Comparison of ENCODE assay signal across 9 mouse cellular contexts in the genomic region with DNA sequence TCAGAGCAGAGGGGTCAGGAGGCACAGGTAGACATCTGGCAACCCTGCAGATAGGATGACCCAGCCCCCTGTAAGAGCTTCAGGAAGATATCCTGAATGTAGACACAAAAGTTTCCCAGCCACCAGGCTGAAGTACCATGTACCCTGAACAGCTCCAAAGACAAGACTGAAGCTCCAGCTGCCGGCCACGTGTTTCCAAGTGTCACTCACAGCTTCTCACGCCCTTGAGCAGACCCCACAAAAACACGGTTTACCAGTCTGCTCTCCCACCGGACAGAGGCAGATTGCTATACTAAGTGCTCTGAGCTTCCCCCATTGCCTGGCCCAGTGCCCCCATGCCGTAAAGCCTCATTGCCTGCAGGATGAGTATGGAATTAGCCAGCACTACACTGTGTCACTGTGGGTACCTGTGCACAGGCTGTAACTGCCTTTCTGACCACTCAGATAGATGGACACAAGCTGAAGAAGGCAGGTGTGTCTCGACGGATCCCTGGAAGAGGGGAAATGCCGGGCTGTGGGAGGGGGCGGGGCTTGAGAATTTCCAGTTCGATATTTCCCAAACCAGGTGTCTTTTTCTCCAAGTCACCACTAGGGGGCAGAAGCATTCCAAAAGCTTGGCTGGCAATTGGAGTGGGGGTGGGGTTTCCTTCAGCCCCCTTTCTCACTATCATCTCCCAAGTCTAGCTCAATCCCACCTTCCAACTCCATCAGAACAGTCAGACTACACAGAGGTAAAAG. TPM values are rescaled to one million over a fixed set of nuclear protein-coding genes. Genes with fewer than 3 reads are reported as not detected.
DNase-seq lines count a peak whose midpoint lies in the region; ATAC-seq and TF ChIP-seq lines count a peak whose summit lies in the region.
"Had no signal": no experiment of that assay in that cellular context is flagged by ENCODE, and none has a peak within 500 bp of the region (broad histone marks: within the 10 kb centered on the region; RNA-seq: fewer than 3 reads in every experiment).

No protein-coding gene starts in this region.

- H3K4me2 ChIP-seq in kidney, embryonic 16.5 days (replicated peaks; ENCODE audit: low read depth, low read length) = no peak overlapping the region
- H3K4me2 ChIP-seq in hindbrain, embryonic 11.5 days (replicated peaks; ENCODE audit: low read depth, low read length) = no peak overlapping the region; the same call in 1 of the 2 replicates
- H3K4me2 ChIP-seq in liver, embryonic 13.5 days = peak overlapping the region; percentile 34
- H3K4me2 ChIP-seq: embryonic facial prominence, embryonic 12.5 days had no signal

- WGBS in kidney, embryonic 16.5 days = 22% methylated on average over 11 of the region's 11 CpGs
- 27% methylated on average over 11 of the region's 11 CpGs for WGBS in hindbrain, embryonic 11.5 days
- 22% methylated on average over 11 of the region's 11 CpGs for WGBS in liver, embryonic 13.5 days (ENCODE audit: insufficient replicate concordance)

- H3K27ac ChIP-seq in kidney, embryonic 16.5 days (ENCODE audit: low read length) = no peak overlapping the region
- no peak overlapping the region for H3K27ac ChIP-seq in hindbrain, embryonic 11.5 days (ENCODE audit: low read depth, low read length)
- peak overlapping the region; percentile 75; the same call in 1 of the 2 replicates for H3K27ac ChIP-seq in liver, embryonic 13.5 days
- H3K27ac ChIP-seq: embryonic facial prominence, embryonic 12.5 days had no signal

- ATAC-seq in kidney, embryonic 16.5 days (ENCODE audit: low FRiP score, low TSS enrichment) = no peak
- ATAC-seq in G1E (ENCODE audit: extremely low read depth, insufficient number of reproducible peaks, low FRiP score, poor library complexity, severe bottlenecking) = no peak
- no peak for ATAC-seq in hindbrain, embryonic 11.5 days (ENCODE audit: low FRiP score)
- ATAC-seq in liver, embryonic 13.5 days (ENCODE audit: low read depth) = no peak

- no peaks in the 10 kb centered on the region for H3K9me3 ChIP-seq in kidney, embryonic 16.5 days (ENCODE audit: low read length)
- no peaks in the 10 kb centered on the region for H3K9me3 ChIP-seq in G1E (replicated peaks)
- H3K9me3 ChIP-seq in hindbrain, embryonic 11.5 days (ENCODE audit: control insufficient read depth, low read length) = no peaks in the 10 kb centered on the region
- H3K9me3 ChIP-seq in liver, embryonic 13.5 days (replicated peaks) = no peaks in the 10 kb centered on the region
- H3K9me3 ChIP-seq: embryonic facial prominence, embryonic 12.5 days had no signal

- no peaks in the 10 kb centered on the region for H3K27me3 ChIP-seq in kidney, embryonic 16.5 days (ENCODE audit: insufficient read depth, low read length)
- peaks cover 72% of the 10 kb centered on the region for H3K27me3 ChIP-seq in G1E (ENCODE audit: insufficient read depth, low read length)
- H3K27me3 ChIP-seq in hindbrain, embryonic 11.5 days (ENCODE audit: control insufficient read depth, insufficient read depth, low read length) = 0 out of 2 replicates have a peak, but pooled peaks cover 2% of the 10 kb centered on the region
- H3K27me3 ChIP-seq in liver, embryonic 13.5 days = peaks cover 12% of the 10 kb centered on the region

- H3K9ac ChIP-seq in kidney, embryonic 16.5 days (replicated peaks; ENCODE audit: low read length) = no peak overlapping the region
- H3K9ac ChIP-seq in hindbrain, embryonic 11.5 days (ENCODE audit: low read depth, low read length) = no peak overlapping the region
- no peak overlapping the region for H3K9ac ChIP-seq in liver, embryonic 13.5 days
- H3K9ac ChIP-seq: embryonic facial prominence, embryonic 12.5 days had no signal

- peak; percentile 36 for TF ChIP-seq CTCF in G1E (IDR thresholded peaks at IDR 0.05; ENCODE audit: low read depth, low read length)

- H3K4me1 ChIP-seq in kidney, embryonic 16.5 days (ENCODE audit: insufficient read depth, low read length) = peaks cover 32% of the 10 kb centered on the region
- H3K4me1 ChIP-seq in G1E (ENCODE audit: insufficient read depth, low read depth, low read length) = peaks cover 33% of the 10 kb centered on the region
- H3K4me1 ChIP-seq in hindbrain, embryonic 11.5 days (replicated peaks; ENCODE audit: control insufficient read depth, insufficient read depth, low read length) = peaks cover 20% of the 10 kb centered on the region
- peaks cover 56% of the 10 kb centered on the region for H3K4me1 ChIP-seq in liver, embryonic 13.5 days (replicated peaks)

- H3K36me3 ChIP-seq in kidney, embryonic 16.5 days (ENCODE audit: insufficient read depth, low read length) = no peaks in the 10 kb centered on the region
- no peaks in the 10 kb centered on the region for H3K36me3 ChIP-seq in G1E (replicated peaks)
- H3K36me3 ChIP-seq in hindbrain, embryonic 11.5 days (ENCODE audit: control insufficient read depth, insufficient read depth, low read length) = no peaks in the 10 kb centered on the region
- H3K36me3 ChIP-seq in liver, embryonic 13.5 days = no peaks in the 10 kb centered on the region
- H3K36me3 ChIP-seq: embryonic facial prominence, embryonic 12.5 days had no signal

- peak; percentile 59 for DNase-seq in kidney, adult 18-20 months
- no peak for DNase-seq in G1E (ENCODE audit: low spot score)
- DNase-seq in cerebellum, postnatal 14 days = peak; percentile 82 to 87
- peak; percentile 76 for DNase-seq in hindbrain, embryonic 11.5 days (ENCODE audit: low spot score)
- peak; percentile 45 for DNase-seq in liver, embryonic 13.5 days
- peak; percentile 52 for DNase-seq in right cerebral cortex, postnatal 4 days
- DNase-seq in urinary bladder, postnatal 14 days (ENCODE audit: low spot score) = no peak

- H3K4me3 ChIP-seq in kidney, embryonic 16.5 days (ENCODE audit: low read length) = no peak overlapping the region
- no peak overlapping the region for H3K4me3 ChIP-seq in G1E (ENCODE audit: low read depth, low read length)
- no peak overlapping the region for H3K4me3 ChIP-seq in hindbrain, embryonic 11.5 days (ENCODE audit: low read depth, low read length)
- no peak overlapping the region for H3K4me3 ChIP-seq in liver, embryonic 13.5 days (replicated peaks)
- H3K4me3 ChIP-seq: embryonic facial prominence, embryonic 12.5 days had no signal

RNA-seq across cellular contexts. Expression of a gene that starts 1.8 kb away (rescaled TPM):
- 1.3 and 1.4 TPM in 2 replicates for polyA plus RNA-seq in kidney, embryonic 16.5 days (2015; fragmentation: Nextera tagmentation; extraction: Ambion mirVana)
- total RNA-seq in G1E (2014; fragmentation: Nextera tagmentation) (not detected in 2 replicates), G1E (2017) (0.05 and 0.06 TPM in 2 replicates)
- polyA plus RNA-seq in G1E (2012) = not detected in 2 replicates
- 0.68 and 0.98 TPM in 2 replicates for polyA plus RNA-seq in hindbrain, embryonic 11.5 days (2014; fragmentation: Nextera tagmentation; extraction: Ambion mirVana)
- 0.20 and 0.23 TPM in 2 replicates for polyA plus RNA-seq in liver, embryonic 13.5 days (2015; fragmentation: Nextera tagmentation; extraction: Ambion mirVana)

RNA-seq across cellular contexts. Expression of a gene that starts 8.3 kb away (rescaled TPM):
- polyA plus RNA-seq in kidney, embryonic 16.5 days (2015; fragmentation: Nextera tagmentation; extraction: Ambion mirVana) = not detected in 2 replicates
- total RNA-seq in G1E (2014; fragmentation: Nextera tagmentation) = not detected in 2 replicates
- not detected in 2 replicates for total RNA-seq in G1E (2017)
- polyA plus RNA-seq in G1E (2012) = not detected in 2 replicates
- polyA plus RNA-seq in hindbrain, embryonic 11.5 days (2014; fragmentation: Nextera tagmentation; extraction: Ambion mirVana) = not detected in 2 replicates
- polyA plus RNA-seq in liver, embryonic 13.5 days (2015; fragmentation: Nextera tagmentation; extraction: Ambion mirVana) = not detected in 2 replicates
- polyA plus RNA-seq: embryonic facial prominence, embryonic 12.5 days had no signal

RNA-seq across cellular contexts. Expression of a gene that starts 15.3 kb away (rescaled TPM):
- polyA plus RNA-seq in kidney, embryonic 16.5 days (2015; fragmentation: Nextera tagmentation; extraction: Ambion mirVana) = 0.46 and 0.81 TPM in 2 replicates
- total RNA-seq in G1E (2014; fragmentation: Nextera tagmentation) (not detected in 2 replicates), G1E (2017) (0.16 and 0.17 TPM in 2 replicates)
- 0.03 and 0.04 TPM in 2 replicates for polyA plus RNA-seq in G1E (2012)
- polyA plus RNA-seq in hindbrain, embryonic 11.5 days (2014; fragmentation: Nextera tagmentation; extraction: Ambion mirVana) = 8.5 and 9.2 TPM in 2 replicates
- 0.24 and 0.31 TPM in 2 replicates for polyA plus RNA-seq in liver, embryonic 13.5 days (2015; fragmentation: Nextera tagmentation; extraction: Ambion mirVana)

RNA-seq across cellular contexts. Expression of a gene that starts 18.7 kb away (rescaled TPM):
- polyA plus RNA-seq in kidney, embryonic 16.5 days (2015; fragmentation: Nextera tagmentation; extraction: Ambion mirVana) = 15.2 and 16.3 TPM in 2 replicates
- total RNA-seq in G1E (2014; fragmentation: Nextera tagmentation) (24.8 and 26.5 TPM in 2 replicates), G1E (2017) (14.8 and 16.0 TPM in 2 replicates)
- 21.0 and 28.6 TPM in 2 replicates for polyA plus RNA-seq in G1E (2012)
- polyA plus RNA-seq in hindbrain, embryonic 11.5 days (2014; fragmentation: Nextera tagmentation; extraction: Ambion mirVana) = 34.1 and 35.4 TPM in 2 replicates
- polyA plus RNA-seq in liver, embryonic 13.5 days (2015; fragmentation: Nextera tagmentation; extraction: Ambion mirVana) = 18.4 and 19.1 TPM in 2 replicates

RNA-seq across cellular contexts. Expression of a gene that starts 36.0 kb away (rescaled TPM):
- polyA plus RNA-seq in kidney, embryonic 16.5 days (2015; fragmentation: Nextera tagmentation; extraction: Ambion mirVana) = 1.4 and 1.7 TPM in 2 replicates
- 25.6 and 30.6 TPM in 2 replicates for total RNA-seq in G1E (2014; fragmentation: Nextera tagmentation)
- total RNA-seq in G1E (2017) = 7.3 and 8.5 TPM in 2 replicates
- polyA plus RNA-seq in G1E (2012) = 4.5 and 5.4 TPM in 2 replicates
- 0.32 and 0.43 TPM in 2 replicates for polyA plus RNA-seq in hindbrain, embryonic 11.5 days (2014; fragmentation: Nextera tagmentation; extraction: Ambion mirVana)
- polyA plus RNA-seq in liver, embryonic 13.5 days (2015; fragmentation: Nextera tagmentation; extraction: Ambion mirVana) = 1.6 and 1.7 TPM in 2 replicates

Comparison
In these comparisons a context has a peak if more than half of its experiments do, and no peak if none do; other contexts are left out.
1. DNase-seq: peak in kidney, adult 18-20 months (single experiment), cerebellum, postnatal 14 days (2 of 2), hindbrain, embryonic 11.5 days (single experiment), liver, embryonic 13.5 days (single experiment) and right cerebral cortex, postnatal 4 days (single experiment); none in G1E (single experiment) and urinary bladder, postnatal 14 days (single experiment).